Mouse (Mus musculus) left cerebral cortex, adult 2 months (tissue): ENCODE results near the gene Ss18l2. TPM values are rescaled to one million over a fixed set of nuclear protein-coding genes. Genes with fewer than 3 reads are reported as not detected.
A peak's percentile ranks its signal among the peaks of the same experiment; 100 is the strongest.

ENCODE experiments used
- DNase-seq, 2 experiments: peaks; one replicate each; pipeline ENCODE4 v3.0.0; 2021 to 2022; ENCODE audit warnings: low spot score in 2 of 2, mixed read lengths in 1 of 2; ENCODE audit errors: extremely low spot score in 1 of 2
- H3K27ac ChIP-seq: fragments of 200-600 bp; 2 replicates; pipeline ENCODE4 v1.8.1; 2022
- H3K4me3 ChIP-seq: fragments of 200-600 bp; 2 replicates; pipeline ENCODE4 v1.8.1; 2022
- CTCF ChIP-seq: fragments of 200-600 bp; IDR thresholded peaks from 2 replicates; pipeline ENCODE4 v1.8.1; 2022; ENCODE audit warnings: antibody characterized with exemption, mild to moderate bottlenecking, moderate library complexity
- intact Hi-C: fragments of 180-260 bp; cut with DNase I; formaldehyde crosslinking; loops from one replicate; pipeline ENCODE4 v1.15.1; 2025
- total RNA-seq, 2 experiments: library from RNA; stranded (reverse); gene quantifications; 2 replicates each; pipeline ENCODE4 v1.2.3; 2021

Ss18l2 gene
- total RNA-seq, 2 experiments from 2014 or later = 84.4 to 89.6 TPM

- DNase-seq = peak; percentile 84 to 88
- Histone ChIP-seq H3K4me3 (peak within 1 kb of the TSS; percentile 77), H3K27ac (peak within 1 kb of the TSS; percentile 83)
- no peak for TF ChIP-seq CTCF
- intact Hi-C loops = no loop called here
Observed at GRCm38 (mm10) chr9:121704646-121705625, 5.2 kb upstream of the Ss18l2 start, which contains the start of gene Sec22c. Sec22c (minus strand) TSS chr9:121705490.

- no peak for TF ChIP-seq CTCF
- no peak overlapping the region for H3K4me3 ChIP-seq
- intact Hi-C loops = no loop called here
- no peak for DNase-seq
- H3K27ac ChIP-seq = no peak overlapping the region
Observed at GRCm38 (mm10) chr9:121706029-121706675, 4.0 kb upstream of the Ss18l2 start.

DNA sequence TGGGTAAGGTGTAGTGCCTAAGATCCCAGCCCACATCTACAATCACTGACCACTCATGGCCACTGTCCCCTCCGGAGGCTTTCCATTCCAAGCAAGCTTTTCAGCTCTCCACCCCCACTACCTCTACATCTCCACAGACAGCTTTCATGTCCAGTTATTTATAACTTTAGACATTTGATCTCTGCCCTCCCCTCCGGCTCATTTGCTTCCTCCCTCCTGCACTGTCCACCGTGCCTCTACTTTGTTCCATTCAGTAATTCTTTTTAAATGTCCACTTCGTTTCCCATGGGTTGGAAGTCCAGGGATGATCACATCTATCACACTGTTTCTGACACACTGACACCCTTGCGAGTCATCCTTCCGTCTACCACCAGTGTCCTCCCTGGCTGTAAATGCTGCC is 2.3 kb upstream of the Ss18l2 start:
- Histone ChIP-seq H3K27ac (no peak overlapping the region), H3K4me3 (no peak overlapping the region)
- no peak for TF ChIP-seq CTCF
- DNase-seq = peak in 1 of 2 experiments; percentile 5
- intact Hi-C loops = no loop called here

GRCm38 (mm10) chr9:121708506-121709486 is 1.3 kb upstream of the Ss18l2 start:
- TF ChIP-seq CTCF = no peak
- Histone ChIP-seq H3K4me3 (no peak overlapping the region), H3K27ac (no peak overlapping the region)
- intact Hi-C loops = no loop called here
- peak in 1 of 2 experiments; percentile 8 for DNase-seq

- Histone ChIP-seq H3K4me3 (peak overlapping the region; percentile 80), H3K27ac (peak overlapping the region; percentile 99)
- TF ChIP-seq CTCF = no peak
- intact Hi-C loops = no loop called here
- DNase-seq = no peak
Observed at GRCm38 (mm10) chr9:121710584-121710975, 451 bp downstream of the Ss18l2 start.

GRCm38 (mm10) chr9:121717048-121717447 is 6.9 kb downstream of the Ss18l2 start:
- no peak overlapping the region for H3K27ac ChIP-seq
- intact Hi-C loops = no loop called here
- no peak for TF ChIP-seq CTCF
- no peak for DNase-seq
- no peak overlapping the region for H3K4me3 ChIP-seq

DNA sequence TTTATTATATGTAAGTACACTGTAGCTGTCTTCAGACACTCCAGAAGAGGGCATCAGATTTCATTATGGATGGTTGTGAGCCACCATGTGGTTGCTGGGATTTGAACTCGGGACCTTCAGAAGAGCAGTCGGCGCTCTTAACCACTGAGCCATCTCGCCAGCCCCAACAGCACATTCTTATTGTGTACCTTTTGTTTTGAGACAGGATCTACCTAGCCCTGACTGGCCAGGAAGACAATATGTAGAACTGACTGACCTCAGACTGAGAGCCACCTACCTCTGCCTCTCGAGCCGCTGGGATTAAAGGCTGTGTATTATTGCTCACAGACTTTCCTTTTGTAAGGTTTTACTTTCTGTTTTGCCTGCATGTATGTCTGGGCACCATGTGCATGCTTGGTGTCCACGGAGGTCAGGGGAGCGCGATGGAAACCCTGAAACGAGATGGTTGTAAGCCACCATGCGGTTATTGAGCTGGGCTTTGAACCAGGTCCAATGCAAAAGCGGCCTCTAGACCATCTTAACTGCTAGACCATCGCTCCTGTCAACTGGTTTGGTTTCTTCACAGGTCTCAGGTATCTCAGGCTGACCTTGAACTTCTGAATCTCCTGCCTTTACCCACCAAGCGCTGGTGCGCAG is 8.1 kb downstream of the Ss18l2 start:
- intact Hi-C loops = no loop called here
- DNase-seq = no peak
- H3K4me3 ChIP-seq = peak overlapping the region; percentile 77
- H3K27ac ChIP-seq = peak overlapping the region; percentile 97
- TF ChIP-seq CTCF = no peak

GRCm38 (mm10) chr9:121718792-121719318 is 8.7 kb downstream of the Ss18l2 start, which contains the start of gene Nktr:
Nktr (plus strand) TSS chr9:121719169.
- peak; percentile 16 for TF ChIP-seq CTCF
- intact Hi-C loops = no loop called here
- H3K27ac ChIP-seq = peak within 1 kb of the TSS; percentile 97
- peak within 1 kb of the TSS; percentile 77 for H3K4me3 ChIP-seq
- DNase-seq = peak; percentile 98

DNA sequence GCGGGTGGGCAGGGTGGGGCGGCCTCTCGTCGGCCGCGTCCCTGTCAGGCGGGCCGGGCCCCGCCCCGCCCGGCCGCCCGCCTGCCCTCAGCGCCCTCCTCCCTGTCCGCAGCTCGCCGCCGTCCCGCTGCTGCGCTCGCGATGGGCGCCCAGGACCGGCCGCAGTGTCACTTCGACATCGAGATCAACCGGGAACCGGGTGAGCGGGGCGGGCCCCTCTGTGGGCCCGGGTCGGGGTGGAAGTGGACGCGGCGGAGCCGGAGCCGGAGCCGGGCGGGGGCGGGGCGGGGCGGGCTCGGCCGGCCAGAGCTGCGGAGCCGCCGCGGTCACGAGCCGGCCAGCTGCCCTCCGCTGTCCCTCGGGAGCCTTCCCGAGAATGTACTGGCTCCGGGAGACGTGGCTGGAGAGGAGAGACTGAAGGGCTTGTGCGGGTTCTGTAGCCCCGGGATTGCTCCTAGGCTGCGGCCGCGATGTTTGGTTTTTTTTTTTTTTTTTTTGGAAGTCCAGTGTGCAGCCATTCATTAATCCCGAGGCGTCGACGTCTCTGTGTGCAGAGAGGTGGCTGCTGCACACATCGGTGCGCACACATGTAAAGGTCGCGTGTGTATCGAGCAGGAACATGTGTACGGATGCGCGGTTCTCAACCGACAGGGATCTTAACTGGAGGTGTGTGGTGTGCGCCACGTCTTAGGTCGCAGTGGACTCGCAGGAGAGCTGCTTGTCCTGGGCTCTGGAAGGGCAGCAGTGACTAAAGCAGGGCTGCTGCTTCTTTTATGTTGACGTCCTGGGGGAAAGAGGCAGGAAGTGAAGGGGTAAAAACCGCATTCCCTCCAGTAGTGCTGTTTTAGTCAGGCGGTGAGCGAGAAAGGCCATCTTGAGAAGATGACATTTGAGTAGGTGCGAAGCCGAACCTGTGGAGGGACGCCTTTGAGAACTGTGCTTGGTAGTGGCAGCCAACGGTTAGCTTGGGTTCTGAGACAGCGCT is 9.5 kb downstream of the Ss18l2 start:
- H3K4me3 ChIP-seq = peak overlapping the region; percentile 77
- intact Hi-C loops = no loop called here
- DNase-seq = no peak
- no peak for TF ChIP-seq CTCF
- H3K27ac ChIP-seq = peak overlapping the region; percentile 84
